Mouse (Mus musculus) cortical plate, adult 2 months (tissue): Measurements from ENCODE around the gene Creld1.

Source experiments
- CTCF ChIP-seq: fragments of 200-500 bp; IDR thresholded peaks from 2 replicates; pipeline ENCODE4 v1.5.1; 2011; ENCODE audit warnings: mild to moderate bottlenecking, control low read depth, low read length; ENCODE audit not compliant: insufficient read depth; ENCODE audit errors: extremely low read depth
- POLR2A ChIP-seq: fragments of 200-500 bp; IDR thresholded peaks from 2 replicates; pipeline ENCODE4 v1.6.1; 2011; ENCODE audit warnings: mild to moderate bottlenecking, low read length, control low read depth; ENCODE audit not compliant: insufficient read depth; ENCODE audit errors: extremely low read depth

DNA sequence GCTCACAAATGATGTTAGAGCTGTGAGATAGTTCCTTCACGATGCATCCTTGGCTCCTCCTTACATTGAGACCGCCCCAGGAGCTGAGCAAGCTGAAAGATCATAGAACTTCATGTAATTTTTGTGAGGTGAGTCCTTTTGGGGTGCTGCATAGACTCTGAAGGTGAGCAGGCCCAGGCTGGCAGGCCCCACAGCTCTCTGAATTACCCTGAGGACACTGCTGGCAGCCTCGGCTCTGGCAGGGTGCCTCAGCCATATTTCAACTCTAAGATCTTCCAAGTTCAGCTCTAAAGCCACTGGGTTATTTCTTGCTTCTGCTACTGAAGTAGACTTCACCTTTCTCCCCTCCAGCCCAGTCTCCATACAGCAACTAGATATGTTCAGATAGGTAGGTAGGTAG, 42.4 kb upstream of the Creld1 start:
- TF ChIP-seq POLR2A (no peak), CTCF (no peak)
